Mouse (Mus musculus): Measurements from ENCODE around the gene Ap5m1.

GRCm38 (mm10) chr14:49089461-49090058 is 23.7 kb downstream of the Ap5m1 start:
- no peak for TF ChIP-seq CTCF (IDR thresholded peaks at IDR 0.05; ENCODE audit: low read depth)
- TF ChIP-seq EP300 (IDR thresholded peaks at IDR 0.05; ENCODE audit: low read depth), result no peak

All from liver, embryonic 14.5 days (tissue).